Mouse (Mus musculus) erythroblast, embryonic 14.5 days (primary cell): ENCODE measurements around the gene Stxbp1.

Experiments
- GATA1 ChIP-seq: IDR thresholded peaks from 2 replicates; pipeline ENCODE4 v1.6.1; 2012; ENCODE audit warnings: low read length, inconsistent platforms, mixed read lengths
- TAL1 ChIP-seq: IDR thresholded peaks from 3 replicates; pipeline ENCODE4 v1.6.1; 2012; ENCODE audit warnings: low read length, inconsistent platforms, mixed read lengths

DNA sequence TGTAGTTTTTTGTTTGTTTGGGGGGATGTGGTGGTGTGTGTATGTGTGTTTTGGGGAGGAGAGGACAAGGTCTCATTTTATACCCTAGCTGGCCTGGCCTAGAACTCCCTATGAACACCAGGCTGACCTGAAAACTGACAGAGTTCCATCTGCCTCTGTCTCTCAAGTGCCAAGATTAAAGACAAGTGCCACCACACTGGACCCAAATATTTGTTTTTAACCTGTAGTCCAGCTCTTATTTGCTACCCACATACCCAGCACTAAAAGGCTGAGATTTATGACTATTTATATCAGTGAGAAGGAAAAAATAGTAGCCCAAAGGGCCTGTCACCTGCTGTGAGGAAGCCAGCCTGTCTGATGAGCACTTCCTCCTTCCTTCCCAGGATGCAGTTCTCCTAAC is 11.5 kb downstream of the Stxbp1 start:
- TF ChIP-seq GATA1 (no peak), TAL1 (no peak)
